Mouse (Mus musculus) liver, adult 2 months (tissue): ENCODE measurements around the gene Eng.

Source experiments
- CTCF ChIP-seq: fragments of 200-500 bp; IDR thresholded peaks from 2 replicates; pipeline ENCODE4 v1.5.1; 2011; ENCODE audit warnings: low read depth, low read length, control low read depth
- POLR2A ChIP-seq: fragments of 200-500 bp; IDR thresholded peaks from 2 replicates; pipeline ENCODE4 v1.6.1; 2011; ENCODE audit warnings: low read length, control low read depth; ENCODE audit not compliant: insufficient read depth; ENCODE audit errors: extremely low read depth

DNA sequence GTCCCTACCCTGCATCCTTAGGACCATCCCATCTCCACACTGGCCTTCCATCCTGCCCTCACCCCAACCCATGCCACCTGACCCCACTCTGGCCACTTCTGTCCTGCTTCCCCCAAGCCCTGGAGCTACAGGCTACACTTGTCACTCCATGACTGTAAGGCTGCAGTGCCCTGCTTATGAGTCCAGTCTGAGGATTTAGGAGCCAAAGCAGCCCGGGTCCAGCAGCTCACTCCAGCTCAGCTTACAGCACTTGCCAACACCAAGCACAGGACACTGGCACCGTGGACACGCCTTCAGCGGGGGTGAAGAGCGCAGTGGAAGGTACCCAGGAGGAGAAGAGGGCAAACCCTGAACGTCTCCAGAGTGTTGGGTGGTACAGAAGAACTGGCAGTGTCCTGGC is 60.6 kb downstream of the Eng start:
- TF ChIP-seq POLR2A (no peak), CTCF (no peak)
